In genomic region chr6:35988891-35989290, GRCm38 (mm10) we compare ENCODE assay signal across 9 mouse cellular contexts.
DNase-seq lines count a peak whose midpoint lies in the region; ATAC-seq and TF ChIP-seq lines count a peak whose summit lies in the region.
"Had no signal": no experiment of that assay in that cellular context is flagged by ENCODE, and none has a peak within 500 bp of the region (broad histone marks: within the 10 kb centered on the region; RNA-seq: fewer than 3 reads in every experiment).

No protein-coding gene starts in this region.

- no peaks in the 10 kb centered on the region for H3K27me3 ChIP-seq in cerebellum, adult 2 months (ENCODE audit: control insufficient read depth, insufficient read depth, low read length)
- H3K27me3 ChIP-seq in heart, embryonic 15.5 days, result no peaks in the 10 kb centered on the region
- H3K27me3 ChIP-seq in stomach, postnatal 0 days (ENCODE audit: control insufficient read depth, insufficient read depth, low read length), result no peaks in the 10 kb centered on the region

- H3K27ac ChIP-seq in cerebellum, adult 2 months (ENCODE audit: insufficient read depth, low read length), result no peak overlapping the region
- peak overlapping the region; percentile 81 for H3K27ac ChIP-seq in heart, embryonic 15.5 days
- H3K27ac ChIP-seq in stomach, postnatal 0 days (replicated peaks), result no peak overlapping the region
- H3K27ac ChIP-seq: gastrocnemius, adult 2 months had no signal

- WGBS in cerebellum, adult 2 months, result 6% methylated on average over 3 of the region's 3 CpGs
- WGBS in heart, embryonic 15.5 days, result 27% methylated on average over 3 of the region's 3 CpGs
- WGBS in stomach, postnatal 0 days, result 47% methylated on average over 3 of the region's 3 CpGs

- no peak overlapping the region for H3K9ac ChIP-seq in heart, embryonic 15.5 days
- no peak overlapping the region for H3K9ac ChIP-seq in stomach, postnatal 0 days (ENCODE audit: low read length)

- no peak overlapping the region for H3K4me2 ChIP-seq in heart, embryonic 15.5 days
- no peak overlapping the region for H3K4me2 ChIP-seq in stomach, postnatal 0 days (replicated peaks; ENCODE audit: low read depth)

- TF ChIP-seq CTCF in brain, embryonic 14.5 days (IDR thresholded peaks at IDR 0.05; ENCODE audit: borderline replicate concordance, extremely low read depth, insufficient read depth, insufficient read length), result no peak
- TF ChIP-seq CTCF in cerebellum, adult 2 months (IDR thresholded peaks at IDR 0.05; ENCODE audit: borderline replicate concordance, insufficient read depth, low read depth, low read length), result no peak
- no peak for TF ChIP-seq CTCF in stomach, postnatal 0 days (IDR thresholded peaks at IDR 0.05; ENCODE audit: low read depth)

- no peaks in the 10 kb centered on the region; the same call in 1 of the 2 replicates for H3K4me1 ChIP-seq in cerebellum, adult 2 months (ENCODE audit: control insufficient read depth, insufficient read depth, low read length)
- peaks cover 6% of the 10 kb centered on the region for H3K4me1 ChIP-seq in heart, embryonic 15.5 days (replicated peaks)
- no peaks in the 10 kb centered on the region for H3K4me1 ChIP-seq in stomach, postnatal 0 days (replicated peaks; ENCODE audit: control insufficient read depth, insufficient read depth)

- peak; percentile 91 for DNase-seq in brain, embryonic 14.5 days (ENCODE audit: low read depth)
- peak; percentile 81 to 94 for DNase-seq in cerebellum, adult 2 months
- peak; percentile 81 to 93 for DNase-seq in left cerebral cortex, postnatal 14 days (ENCODE audit: low spot score in 2 of 2)
- no peak for DNase-seq in embryo, embryonic 11 days
- no peak for DNase-seq in kidney, adult 8-10 months
- no peak for DNase-seq in spleen, postnatal 14 days (ENCODE audit: low spot score in 2 of 2)
- DNase-seq in stomach, postnatal 0 days (ENCODE audit: low spot score), result no peak
- DNase-seq: gastrocnemius, adult 2 months had no signal

- no peak for TF ChIP-seq POLR2A in brain, embryonic 14.5 days (IDR thresholded peaks at IDR 0.05; ENCODE audit: borderline replicate concordance, extremely low read depth, insufficient read depth, insufficient read length, poor library complexity, severe bottlenecking)
- no peak for TF ChIP-seq POLR2A in cerebellum, adult 2 months (IDR thresholded peaks at IDR 0.05; ENCODE audit: borderline replicate concordance, insufficient read depth, low read length)

- ATAC-seq in heart, embryonic 15.5 days (replicated peaks; ENCODE audit: insufficient number of reproducible peaks, insufficient read depth, low FRiP score, low read depth), result peak; percentile 89; the same call in 1 of the 2 replicates
- no peak for ATAC-seq in stomach, postnatal 0 days (ENCODE audit: low FRiP score, low TSS enrichment)

- intact Hi-C loops in left cerebral cortex, postnatal 14 days (cut with DNase I), result no loop called here

- no peaks in the 10 kb centered on the region for H3K9me3 ChIP-seq in heart, embryonic 15.5 days (replicated peaks)
- H3K9me3 ChIP-seq in stomach, postnatal 0 days (ENCODE audit: control insufficient read depth, low read length), result no peaks in the 10 kb centered on the region

- no peaks in the 10 kb centered on the region for H3K36me3 ChIP-seq in heart, embryonic 15.5 days
- H3K36me3 ChIP-seq in stomach, postnatal 0 days (ENCODE audit: control insufficient read depth, insufficient read depth, low read length), result no peaks in the 10 kb centered on the region

- no peak overlapping the region for H3K4me3 ChIP-seq in cerebellum, adult 2 months (replicated peaks; ENCODE audit: insufficient read depth, low read depth, low read length)
- H3K4me3 ChIP-seq in heart, embryonic 15.5 days, result no peak overlapping the region
- H3K4me3 ChIP-seq in stomach, postnatal 0 days (ENCODE audit: low read depth, low read length), result no peak overlapping the region
- H3K4me3 ChIP-seq: gastrocnemius, adult 2 months had no signal

- no peak for TF ChIP-seq EP300 in stomach, postnatal 0 days (optimal IDR thresholded peaks at IDR 0.05)

Comparison
In these comparisons a context has a peak if more than half of its experiments do, and no peak if none do; other contexts are left out.
1. DNase-seq: peak in brain, embryonic 14.5 days (single experiment), cerebellum, adult 2 months (2 of 2) and left cerebral cortex, postnatal 14 days (2 of 2); none in embryo, embryonic 11 days (single experiment), kidney, adult 8-10 months (0 of 2), spleen, postnatal 14 days (0 of 2) and stomach, postnatal 0 days (single experiment).